13 mouse cellular contexts compared by ENCODE assay signal in genomic region chr14:73313396-73313795, GRCm38 (mm10). TPM values are rescaled to one million over a fixed set of nuclear protein-coding genes. Genes with fewer than 3 reads are reported as not detected.
DNase-seq lines count a peak whose midpoint lies in the region; ATAC-seq lines count a peak whose summit lies in the region.
"Had no signal": no experiment of that assay in that cellular context is flagged by ENCODE, and none has a peak within 500 bp of the region (broad histone marks: within the 10 kb centered on the region; RNA-seq: fewer than 3 reads in every experiment).

No protein-coding gene starts in this region.

- no peak for DNase-seq in heart, postnatal 25 days (ENCODE audit: low spot score)
- DNase-seq in urinary bladder, adult 2 months (ENCODE audit: low spot score) = peak; percentile 26
- DNase-seq in urinary bladder, postnatal 10 days (ENCODE audit: low spot score) = no peak
- DNase-seq in liver, embryonic 11.5 days (ENCODE audit: low spot score) = no peak
- DNase-seq in cerebellum, adult 11 months = no peak
- no peak for DNase-seq in layer of hippocampus, adult 9-10 months (ENCODE audit: low spot score)
- no peak for DNase-seq in kidney, postnatal 36 days
- DNase-seq: adrenal gland, postnatal 25 days; cerebellum, adult 9-11 months; kidney, adult 2 months had no signal

- ATAC-seq in heart, embryonic 16.5 days (replicated peaks; ENCODE audit: extremely low read depth, insufficient read depth, low FRiP score) = peak; percentile 55; the same call in 1 of the 2 replicates
- ATAC-seq in liver, embryonic 11.5 days (replicated peaks; ENCODE audit: low FRiP score) = peak; percentile 73
- ATAC-seq: forebrain, embryonic 13.5 days had no signal

- H3K27ac ChIP-seq in heart, embryonic 16.5 days (ENCODE audit: low read length) = no peak overlapping the region
- H3K27ac ChIP-seq in liver, embryonic 11.5 days (ENCODE audit: low read depth, low read length) = no peak overlapping the region
- H3K27ac ChIP-seq: forebrain, embryonic 13.5 days; neural tube, embryonic 13.5 days had no signal

- peaks cover 11% of the 10 kb centered on the region for H3K4me1 ChIP-seq in heart, embryonic 16.5 days (ENCODE audit: control insufficient read depth, insufficient read depth, low read length)
- peaks cover 6% of the 10 kb centered on the region for H3K4me1 ChIP-seq in liver, embryonic 11.5 days (replicated peaks; ENCODE audit: control insufficient read depth, insufficient read depth, low read length)

- H3K4me2 ChIP-seq in heart, embryonic 16.5 days (ENCODE audit: low read depth, low read length) = no peak overlapping the region
- H3K4me2 ChIP-seq in liver, embryonic 11.5 days = no peak overlapping the region
- H3K4me2 ChIP-seq: forebrain, embryonic 13.5 days; neural tube, embryonic 13.5 days had no signal

- intact Hi-C loops in heart, postnatal 25 days (cut with DNase I) = no loop called here

- H3K9me3 ChIP-seq in heart, embryonic 16.5 days (replicated peaks; ENCODE audit: control insufficient read depth, low read length) = no peaks in the 10 kb centered on the region
- no peaks in the 10 kb centered on the region for H3K9me3 ChIP-seq in liver, embryonic 11.5 days (ENCODE audit: control insufficient read depth, low read length)
- H3K9me3 ChIP-seq: forebrain, embryonic 13.5 days; neural tube, embryonic 13.5 days had no signal

- 40% methylated on average over 5 of the region's 5 CpGs for WGBS in heart, embryonic 16.5 days
- WGBS in liver, embryonic 11.5 days = 56% methylated on average over 5 of the region's 5 CpGs

- H3K4me3 ChIP-seq in heart, embryonic 16.5 days (ENCODE audit: low read length) = no peak overlapping the region
- no peak overlapping the region for H3K4me3 ChIP-seq in liver, embryonic 11.5 days (ENCODE audit: low read depth, low read length)
- H3K4me3 ChIP-seq: forebrain, embryonic 13.5 days; neural tube, embryonic 13.5 days had no signal

- no peak overlapping the region for H3K9ac ChIP-seq in heart, embryonic 16.5 days (ENCODE audit: low read length)
- H3K9ac ChIP-seq in liver, embryonic 11.5 days (ENCODE audit: low read depth, low read length) = no peak overlapping the region
- H3K9ac ChIP-seq: forebrain, embryonic 13.5 days; neural tube, embryonic 13.5 days had no signal

- H3K27me3 ChIP-seq in heart, embryonic 16.5 days (ENCODE audit: control insufficient read depth, insufficient read depth, low read length) = no peaks in the 10 kb centered on the region
- no peaks in the 10 kb centered on the region for H3K27me3 ChIP-seq in liver, embryonic 11.5 days (replicated peaks; ENCODE audit: control insufficient read depth, insufficient read depth, low read length)
- H3K27me3 ChIP-seq: forebrain, embryonic 13.5 days; neural tube, embryonic 13.5 days had no signal

- H3K36me3 ChIP-seq in heart, embryonic 16.5 days (ENCODE audit: control insufficient read depth, insufficient read depth) = no peaks in the 10 kb centered on the region
- no peaks in the 10 kb centered on the region for H3K36me3 ChIP-seq in liver, embryonic 11.5 days (ENCODE audit: control insufficient read depth, insufficient read depth, low read length)
- H3K36me3 ChIP-seq: neural tube, embryonic 13.5 days had no signal

RNA-seq across cellular contexts. Expression of gene Rb1, which starts 12.2 kb away (rescaled TPM):
- polyA plus RNA-seq in heart, embryonic 16.5 days (2015; fragmentation: Nextera tagmentation; extraction: Ambion mirVana) = 12.2 and 16.0 TPM in 2 replicates
- 10 to 100 TPM; 16.4 to 18.7 TPM for total RNA-seq in heart, postnatal 25 days (2021)
- 12.8 and 13.7 TPM in 2 replicates for polyA plus RNA-seq in urinary bladder, adult 2 months (2012; rRNA removed)
- 22.3 and 25.1 TPM in 2 replicates for polyA plus RNA-seq in liver, embryonic 11.5 days (2014; fragmentation: Nextera tagmentation; extraction: Ambion mirVana)
